Mouse (Mus musculus): Measurements from ENCODE around the gene Nqo1. TPM values are rescaled to one million over a fixed set of nuclear protein-coding genes. Genes with fewer than 3 reads are reported as not detected.

Gene Nqo1
- polyA plus RNA-seq, 1 experiment from 2014 or later = 30.6 TPM

DNA sequence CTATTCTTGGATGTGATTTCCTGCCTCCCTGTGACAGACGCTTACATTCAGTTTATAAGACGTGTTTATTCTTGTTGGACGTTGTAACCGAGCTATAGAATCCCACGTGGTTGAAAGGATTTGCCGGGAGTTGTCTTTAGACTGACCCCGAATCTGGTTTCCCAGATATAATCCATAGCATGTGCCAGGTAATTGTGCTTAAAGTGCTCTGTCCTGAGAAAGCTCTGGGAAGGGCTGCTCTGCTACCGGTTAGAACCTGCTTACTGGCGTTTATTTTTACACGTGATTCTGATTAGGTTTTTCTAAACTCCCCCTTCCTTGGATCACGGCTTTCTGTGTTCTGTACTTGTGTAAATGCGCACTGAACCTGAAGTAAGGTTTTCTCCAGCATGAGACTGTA, 5.3 kb downstream of the Nqo1 start:
- Histone ChIP-seq H3K27ac (ENCODE audit: low read depth, low read length) (no peak overlapping the region), H3K4me2 (replicated peaks; ENCODE audit: low read depth) (no peak overlapping the region), H3K36me3 (ENCODE audit: control insufficient read depth, insufficient read depth) (no peaks in the 10 kb centered on the region), H3K4me1 (replicated peaks; ENCODE audit: control insufficient read depth, insufficient read depth, low read length) (no peaks in the 10 kb centered on the region), H3K9me3 (ENCODE audit: control insufficient read depth) (no peaks in the 10 kb centered on the region), H3K9ac (ENCODE audit: low read depth, low read length) (no peak overlapping the region), H3K27me3 (replicated peaks; ENCODE audit: control insufficient read depth, insufficient read depth, low read length) (no peaks in the 10 kb centered on the region), H3K4me3 (ENCODE audit: low read depth, low read length) (no peak overlapping the region)
- WGBS = 35% methylated on average over 12 of the region's 12 CpGs
- no peak for ATAC-seq
- no peak for TF ChIP-seq CTCF (IDR thresholded peaks at IDR 0.05; ENCODE audit: low read depth)

DNA sequence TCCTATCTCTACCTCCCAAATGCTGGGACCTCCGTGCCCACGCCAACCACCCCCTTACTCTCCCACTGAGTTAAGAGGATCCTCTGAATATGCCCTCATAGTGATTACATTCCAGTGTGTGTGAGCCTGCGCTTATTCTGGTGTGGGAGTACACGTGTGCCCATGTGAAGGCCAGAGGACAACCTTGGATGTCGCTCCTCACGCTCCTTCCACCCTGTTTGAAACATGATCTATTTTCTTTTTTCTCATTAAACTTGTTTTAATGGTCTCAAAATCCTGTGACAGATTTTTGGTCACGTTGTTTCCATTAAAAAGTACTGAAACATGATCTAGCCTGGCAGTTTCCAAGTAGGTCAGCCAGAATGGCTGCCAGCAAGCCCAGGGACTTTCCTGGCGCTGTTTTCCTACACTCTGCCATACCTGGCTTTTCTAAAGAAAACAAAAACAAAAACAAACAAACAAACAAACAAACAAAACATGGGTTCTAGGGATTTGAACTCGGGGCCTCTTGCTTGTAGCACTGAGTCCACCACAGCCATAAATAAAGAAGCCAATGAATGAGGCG, 6.8 kb downstream of the Nqo1 start:
- WGBS = 90% methylated on average over 10 of the region's 10 CpGs
- no peak for TF ChIP-seq CTCF (IDR thresholded peaks at IDR 0.05; ENCODE audit: low read depth)
- Histone ChIP-seq H3K4me2 (replicated peaks; ENCODE audit: low read depth) (no peak overlapping the region), H3K4me1 (replicated peaks; ENCODE audit: control insufficient read depth, insufficient read depth, low read length) (no peaks in the 10 kb centered on the region), H3K9ac (ENCODE audit: low read depth, low read length) (no peak overlapping the region), H3K27me3 (replicated peaks; ENCODE audit: control insufficient read depth, insufficient read depth, low read length) (no peaks in the 10 kb centered on the region), H3K9me3 (ENCODE audit: control insufficient read depth) (no peaks in the 10 kb centered on the region), H3K27ac (ENCODE audit: low read depth, low read length) (no peak overlapping the region), H3K4me3 (ENCODE audit: low read depth, low read length) (no peak overlapping the region), H3K36me3 (ENCODE audit: control insufficient read depth, insufficient read depth) (no peaks in the 10 kb centered on the region)
- no peak for ATAC-seq

DNA sequence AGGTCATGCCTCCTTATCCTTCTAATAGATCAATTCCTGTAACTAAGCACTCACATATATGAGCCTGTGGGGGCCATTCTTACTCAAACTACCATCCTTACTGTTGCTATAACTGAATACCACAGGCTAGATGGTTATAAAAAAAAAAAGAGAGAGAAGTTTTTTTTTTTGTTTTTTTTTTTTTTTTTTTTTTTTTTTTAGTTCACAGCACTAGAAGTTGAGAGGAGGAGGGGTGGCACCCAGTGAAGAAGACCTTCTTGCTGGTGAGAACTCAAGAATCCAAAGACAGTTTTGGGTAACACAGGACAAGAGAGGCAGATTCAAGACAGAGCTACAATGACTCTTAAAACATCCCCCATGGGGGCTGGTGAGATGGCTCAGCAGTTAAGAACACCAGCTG, 7.6 kb downstream of the Nqo1 start:
- Histone ChIP-seq H3K9me3 (ENCODE audit: control insufficient read depth) (no peaks in the 10 kb centered on the region), H3K27ac (ENCODE audit: low read depth, low read length) (no peak overlapping the region), H3K27me3 (replicated peaks; ENCODE audit: control insufficient read depth, insufficient read depth, low read length) (no peaks in the 10 kb centered on the region), H3K4me3 (ENCODE audit: low read depth, low read length) (no peak overlapping the region), H3K4me2 (replicated peaks; ENCODE audit: low read depth) (no peak overlapping the region), H3K4me1 (replicated peaks; ENCODE audit: control insufficient read depth, insufficient read depth, low read length) (no peaks in the 10 kb centered on the region), H3K9ac (ENCODE audit: low read depth, low read length) (no peak overlapping the region), H3K36me3 (ENCODE audit: control insufficient read depth, insufficient read depth) (no peaks in the 10 kb centered on the region)
- TF ChIP-seq CTCF (IDR thresholded peaks at IDR 0.05; ENCODE audit: low read depth) = no peak
- ATAC-seq = no peak

DNA sequence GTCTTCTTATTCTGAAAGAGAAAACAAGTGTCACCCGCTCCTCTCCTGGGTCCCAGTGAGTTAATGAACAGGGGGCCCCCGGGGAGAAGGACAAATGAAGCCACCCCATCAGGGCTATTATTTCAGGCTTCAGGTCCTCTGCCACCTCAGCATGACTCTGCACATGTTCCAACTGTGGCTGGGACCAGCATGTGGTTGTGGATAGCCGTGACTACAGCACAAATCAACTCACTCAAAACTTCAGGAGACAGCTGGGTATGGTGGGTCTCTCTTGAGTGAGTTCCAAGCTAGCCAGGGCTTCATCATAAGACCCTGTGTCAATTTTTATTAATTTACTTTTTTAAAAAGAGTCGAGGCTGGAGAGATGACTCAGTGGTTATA, 11.9 kb downstream of the Nqo1 start:
- no peaks in the 10 kb centered on the region for H3K36me3 ChIP-seq (ENCODE audit: control insufficient read depth, insufficient read depth)
- peak overlapping the region; percentile 47 for H3K4me2 ChIP-seq (replicated peaks; ENCODE audit: low read depth)
- H3K9ac ChIP-seq (ENCODE audit: low read depth, low read length) = no peak overlapping the region
- no peak for TF ChIP-seq CTCF (IDR thresholded peaks at IDR 0.05; ENCODE audit: low read depth)
- ATAC-seq = peak; percentile 46; the same call in 1 of the 2 replicates
- no peaks in the 10 kb centered on the region for H3K27me3 ChIP-seq (replicated peaks; ENCODE audit: control insufficient read depth, insufficient read depth, low read length)
- H3K27ac ChIP-seq (ENCODE audit: low read depth, low read length) = peak overlapping the region; percentile 75
- no peaks in the 10 kb centered on the region for H3K9me3 ChIP-seq (ENCODE audit: control insufficient read depth)
- WGBS = 52% methylated on average over 4 of the region's 4 CpGs
- H3K4me1 ChIP-seq (replicated peaks; ENCODE audit: control insufficient read depth, insufficient read depth, low read length) = no peaks in the 10 kb centered on the region; the same call in 1 of the 2 replicates
- H3K4me3 ChIP-seq (ENCODE audit: low read depth, low read length) = no peak overlapping the region

DNA sequence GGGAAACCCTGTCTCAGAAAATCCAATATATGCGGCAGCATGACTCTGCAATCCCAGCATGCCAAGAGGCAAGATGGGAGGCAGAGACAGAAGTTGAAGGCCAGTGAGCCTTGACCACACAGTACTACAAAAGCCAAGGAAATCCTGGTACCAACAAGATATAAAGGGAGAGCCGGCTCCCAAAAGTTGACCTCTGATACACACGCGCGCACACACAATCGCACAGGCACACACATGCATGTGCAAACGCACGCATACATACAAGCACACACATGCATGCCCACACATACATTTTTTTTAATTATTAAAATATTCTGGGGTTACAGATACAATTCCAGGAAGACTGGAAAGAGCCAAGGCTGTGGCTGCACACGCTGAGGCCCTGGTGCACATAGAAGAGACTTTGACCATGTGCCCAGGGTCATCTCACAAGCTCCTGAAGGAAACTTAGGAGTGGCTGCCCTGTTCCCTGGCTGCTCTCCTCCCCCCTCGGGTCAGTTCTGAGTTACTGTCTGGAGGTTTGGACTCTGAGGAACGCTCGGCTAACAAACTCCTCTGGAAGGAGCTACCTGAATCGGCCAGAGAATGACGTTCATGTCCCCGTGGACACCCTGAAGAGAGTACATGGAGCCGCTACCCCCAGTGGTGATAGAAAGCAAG, 12.4 kb downstream of the Nqo1 start:
- 76% methylated on average over 16 of the region's 16 CpGs for WGBS
- Histone ChIP-seq H3K27ac (ENCODE audit: low read depth, low read length) (peak overlapping the region; percentile 75), H3K9me3 (ENCODE audit: control insufficient read depth) (no peaks in the 10 kb centered on the region), H3K4me1 (replicated peaks; ENCODE audit: control insufficient read depth, insufficient read depth, low read length) (no peaks in the 10 kb centered on the region; the same call in 1 of the 2 replicates), H3K9ac (ENCODE audit: low read depth, low read length) (no peak overlapping the region), H3K27me3 (replicated peaks; ENCODE audit: control insufficient read depth, insufficient read depth, low read length) (no peaks in the 10 kb centered on the region), H3K36me3 (ENCODE audit: control insufficient read depth, insufficient read depth) (no peaks in the 10 kb centered on the region), H3K4me2 (replicated peaks; ENCODE audit: low read depth) (peak overlapping the region; percentile 47), H3K4me3 (ENCODE audit: low read depth, low read length) (no peak overlapping the region)
- ATAC-seq = peak; percentile 76
- TF ChIP-seq CTCF (IDR thresholded peaks at IDR 0.05; ENCODE audit: low read depth) = no peak; the same call in 1 of the 2 replicates

DNA sequence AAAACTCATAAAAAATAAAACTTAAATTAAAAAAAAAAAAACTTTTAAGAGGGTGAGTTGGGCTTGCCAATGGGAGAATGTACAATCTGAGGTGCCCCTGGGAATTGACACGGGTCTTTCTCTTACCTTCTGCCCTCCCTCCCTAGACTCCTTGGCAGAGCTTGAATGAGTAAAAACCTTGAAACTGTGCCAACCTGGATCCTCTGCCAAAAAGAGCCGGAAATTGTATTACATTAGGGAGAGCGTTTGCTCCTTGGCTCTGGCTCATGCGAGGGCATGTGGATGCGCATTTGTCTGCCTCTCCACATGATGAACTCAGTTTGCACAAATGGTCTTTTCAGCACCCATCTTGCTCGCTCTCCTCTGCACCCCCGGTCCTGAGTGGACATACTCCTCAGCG, 13.4 kb downstream of the Nqo1 start:
- Histone ChIP-seq H3K9me3 (ENCODE audit: control insufficient read depth) (no peaks in the 10 kb centered on the region), H3K36me3 (ENCODE audit: control insufficient read depth, insufficient read depth) (no peaks in the 10 kb centered on the region), H3K27me3 (replicated peaks; ENCODE audit: control insufficient read depth, insufficient read depth, low read length) (no peaks in the 10 kb centered on the region), H3K9ac (ENCODE audit: low read depth, low read length) (no peak overlapping the region), H3K27ac (ENCODE audit: low read depth, low read length) (no peak overlapping the region), H3K4me3 (ENCODE audit: low read depth, low read length) (no peak overlapping the region), H3K4me2 (replicated peaks; ENCODE audit: low read depth) (no peak overlapping the region), H3K4me1 (replicated peaks; ENCODE audit: control insufficient read depth, insufficient read depth, low read length) (no peaks in the 10 kb centered on the region; the same call in 1 of the 2 replicates)
- no peak for ATAC-seq
- 61% methylated on average over 8 of the region's 8 CpGs for WGBS
- no peak for TF ChIP-seq CTCF (IDR thresholded peaks at IDR 0.05; ENCODE audit: low read depth)

All from intestine, postnatal 0 days (tissue).